Mouse (Mus musculus) 3T3-L1 (cell line): ENCODE data around the gene Gaa.
"Not testable (repeated sequence)": the region's sequence is repeated elsewhere in the genome, so short reads cannot be mapped to it uniquely, and the experiment has no call there.

Experiments used
- DNase-seq: peaks from one replicate; pipeline ENCODE4 v3.0.0-alpha.2; 2015; ENCODE audit warnings: low read depth, low spot score

Gaa gene

DNA sequence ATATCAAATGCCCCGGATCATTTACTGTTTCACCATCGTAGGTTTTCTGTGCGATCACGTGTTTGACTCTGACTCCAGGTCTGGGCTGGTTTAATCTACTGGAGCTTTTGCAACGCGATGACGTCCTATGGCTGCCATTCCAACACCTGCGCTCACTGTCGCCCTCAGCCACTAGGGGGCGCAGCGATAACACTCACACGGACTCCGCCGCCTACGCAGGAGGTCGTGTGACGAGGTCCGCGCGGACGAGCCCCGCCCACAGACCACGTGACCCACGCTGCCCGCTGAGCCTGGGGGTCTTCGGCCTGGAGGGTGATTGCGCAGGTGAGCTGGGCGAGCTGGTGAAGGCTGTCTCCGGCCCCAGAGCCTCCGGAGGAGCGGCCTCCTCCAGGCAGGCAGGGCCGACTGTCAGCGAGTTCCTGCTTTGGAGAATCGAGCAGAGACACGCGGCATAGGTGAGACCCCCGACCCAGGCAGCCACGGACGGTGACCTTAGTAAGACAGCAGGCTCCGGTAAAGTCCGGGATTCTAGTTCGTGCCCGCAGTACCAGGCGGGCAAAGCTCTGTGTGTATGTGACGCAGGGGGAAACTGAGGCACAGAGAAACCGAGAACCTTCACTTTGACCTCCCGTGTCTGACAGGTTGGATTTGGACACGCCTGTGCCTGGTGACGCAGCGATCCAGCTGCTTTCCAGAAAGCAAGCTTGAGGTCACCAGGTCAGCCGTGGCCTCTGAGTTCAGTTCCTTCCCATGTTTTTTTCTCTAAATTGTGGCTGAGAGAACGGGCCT lies at the start of gene Gaa:
Gaa (plus strand) TSS at position 120 of the 789 bp plus-strand sequence.
- peak; percentile 96 for DNase-seq

DNA sequence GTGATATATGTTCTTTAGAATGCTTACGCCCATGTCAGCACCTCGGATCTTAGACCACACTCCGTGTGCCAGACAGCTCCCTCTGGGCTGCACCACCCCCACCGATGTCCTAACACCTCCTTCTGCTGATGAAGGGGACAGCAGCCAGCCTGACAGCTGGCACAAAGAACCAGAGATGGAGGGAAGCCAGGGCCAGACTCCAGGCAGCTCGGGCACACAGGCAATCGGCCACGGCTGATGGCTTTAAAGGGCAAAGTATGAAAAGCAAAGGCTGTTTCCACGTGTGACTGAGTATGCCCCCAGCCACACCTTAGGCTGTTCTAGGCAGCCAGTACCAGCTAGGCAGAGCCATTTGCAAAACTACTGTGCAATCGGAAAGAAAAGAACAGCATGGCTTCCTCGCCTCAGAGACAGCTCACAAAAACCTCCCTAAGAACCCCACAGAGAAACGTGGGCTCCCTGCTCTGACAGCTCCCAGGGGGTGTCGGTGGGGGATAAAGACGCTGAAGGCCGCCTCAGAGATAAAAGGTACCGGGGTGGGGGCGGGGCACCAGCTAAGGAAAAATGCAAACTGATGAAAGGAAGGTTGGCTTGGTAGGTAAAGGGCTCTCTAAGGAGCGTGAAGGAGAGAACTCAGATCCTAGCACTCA lies 47.7 kb upstream of the Gaa start:
- no peak for DNase-seq

DNA sequence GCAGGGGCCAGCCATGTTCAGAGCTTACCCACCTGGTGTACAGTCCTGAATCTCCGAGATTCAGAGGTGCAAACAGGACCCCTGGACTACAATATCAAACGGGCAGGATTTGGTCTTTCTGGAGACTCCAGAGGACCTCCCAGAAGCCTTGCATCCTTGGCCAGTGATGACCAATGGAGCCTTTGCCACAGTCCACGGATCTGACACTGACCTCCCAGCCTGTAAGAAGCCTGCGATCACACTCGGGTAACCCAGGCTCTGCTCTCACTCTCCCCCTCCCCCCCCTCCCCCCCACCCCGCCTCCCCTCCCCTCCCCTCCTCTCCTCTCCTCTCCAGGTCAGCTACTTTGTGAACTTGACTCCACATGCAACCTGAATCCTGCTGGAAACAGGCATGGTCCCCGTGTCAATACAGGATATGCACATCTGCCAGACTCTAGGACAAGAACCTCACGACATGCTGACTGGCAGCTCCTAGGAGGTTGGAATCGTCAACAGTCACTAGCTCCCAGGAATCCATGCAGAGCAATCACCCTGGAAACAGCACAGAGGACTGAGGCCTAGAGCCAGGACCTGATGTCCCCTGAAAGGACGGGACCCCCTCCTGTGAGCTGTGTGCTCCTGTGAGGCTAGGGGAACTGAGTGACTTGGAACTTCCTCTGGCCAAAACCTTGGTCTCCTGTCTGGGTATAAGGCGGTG lies 45.7 kb upstream of the Gaa start:
- no peak for DNase-seq

DNA sequence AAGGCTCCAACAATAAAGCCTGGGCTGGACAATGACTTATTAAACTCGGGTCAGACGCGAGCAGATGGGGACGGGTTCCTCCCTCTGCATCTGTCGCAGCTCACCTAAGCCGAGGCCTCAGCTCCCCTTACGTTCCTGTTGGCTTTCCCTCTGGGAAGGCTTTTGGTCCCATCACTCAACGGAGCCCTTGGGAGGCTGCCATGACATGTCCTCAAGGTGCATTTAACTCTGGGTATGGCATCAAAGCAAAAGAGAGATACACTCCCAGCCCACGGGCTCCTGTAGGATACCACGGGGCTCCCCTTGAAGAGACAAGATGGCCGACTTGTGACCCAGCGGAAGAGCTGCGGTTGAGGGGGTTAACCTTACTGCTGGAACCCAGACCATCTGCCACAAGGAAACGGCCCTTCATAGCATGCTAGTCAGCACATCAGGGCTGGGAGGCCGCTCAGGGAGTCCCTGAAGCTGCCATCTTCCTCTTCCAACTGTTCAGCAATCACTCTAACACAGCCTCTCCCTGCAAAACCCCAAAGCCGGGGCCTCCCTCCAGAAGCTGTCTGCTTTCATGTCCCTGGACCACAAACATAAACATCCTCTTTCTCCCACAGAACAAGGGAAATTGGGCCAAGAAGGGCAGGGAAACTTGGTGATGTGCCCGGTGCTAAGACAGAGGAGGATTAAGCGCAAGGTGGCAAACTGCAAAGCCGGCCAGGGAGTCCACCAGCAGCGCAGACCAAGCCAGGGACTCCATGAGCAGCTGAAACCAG lies 44.4 kb upstream of the Gaa start:
- peak; percentile 72 for DNase-seq

DNA sequence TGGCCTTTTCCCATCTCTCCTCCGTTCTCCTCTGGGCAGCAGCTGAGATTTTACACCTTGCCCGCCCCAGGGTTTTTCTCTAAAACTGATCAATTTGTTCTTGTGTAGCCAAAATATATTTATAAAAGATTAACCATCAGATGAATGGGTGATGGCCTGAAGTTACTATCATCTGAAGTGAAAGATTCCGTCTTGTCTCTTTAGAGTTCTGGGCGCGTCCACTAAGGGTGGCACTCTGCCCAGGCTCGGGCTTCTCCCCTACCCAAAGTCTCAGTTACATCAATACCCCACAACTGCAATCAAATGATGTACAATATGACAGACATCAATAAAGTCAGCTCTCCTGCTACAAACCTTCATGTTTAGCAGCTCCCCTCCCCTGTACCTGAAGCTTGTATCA lies 42.8 kb upstream of the Gaa start:
- DNase-seq, result no peak

DNA sequence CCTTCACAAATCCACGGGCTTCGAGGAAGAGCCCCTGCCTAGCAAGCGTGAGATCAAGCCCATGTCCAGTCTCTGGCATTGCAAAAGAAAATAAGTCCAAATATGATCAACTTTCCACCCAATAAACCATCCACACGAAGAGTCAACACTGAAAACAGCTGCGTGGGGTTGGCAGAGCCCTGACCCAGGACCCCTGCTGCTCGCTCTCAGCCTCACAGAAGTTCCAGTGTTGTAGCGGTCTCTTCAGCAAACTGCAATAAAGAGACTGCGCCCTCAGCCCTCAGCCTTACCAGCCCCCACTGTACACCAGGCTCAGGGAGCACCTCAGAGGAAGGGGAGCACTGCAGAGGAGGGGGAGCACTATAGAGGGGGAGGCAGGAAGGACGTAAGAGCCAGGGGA lies 42.1 kb upstream of the Gaa start:
- no peak for DNase-seq

DNA sequence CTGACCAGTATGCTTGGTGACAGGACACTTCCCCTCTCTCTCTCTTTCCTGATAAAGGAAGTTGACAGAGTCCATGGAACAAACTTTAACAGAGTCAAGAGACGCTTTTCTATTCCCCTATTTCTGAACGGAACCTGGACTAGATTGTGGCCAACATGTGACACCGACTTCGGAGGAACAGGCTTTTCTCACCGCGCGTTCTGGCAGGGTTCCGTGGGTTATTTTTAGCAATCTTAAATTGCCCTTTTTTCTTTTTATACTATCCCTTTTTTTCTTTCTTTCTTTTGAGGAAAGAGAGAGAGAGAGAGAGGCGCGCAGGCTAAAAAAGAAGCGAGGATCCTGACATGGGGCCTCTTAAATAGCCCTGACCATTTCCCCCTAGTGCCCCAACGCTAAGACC lies 40.1 kb upstream of the Gaa start:
- no peak for DNase-seq

DNA sequence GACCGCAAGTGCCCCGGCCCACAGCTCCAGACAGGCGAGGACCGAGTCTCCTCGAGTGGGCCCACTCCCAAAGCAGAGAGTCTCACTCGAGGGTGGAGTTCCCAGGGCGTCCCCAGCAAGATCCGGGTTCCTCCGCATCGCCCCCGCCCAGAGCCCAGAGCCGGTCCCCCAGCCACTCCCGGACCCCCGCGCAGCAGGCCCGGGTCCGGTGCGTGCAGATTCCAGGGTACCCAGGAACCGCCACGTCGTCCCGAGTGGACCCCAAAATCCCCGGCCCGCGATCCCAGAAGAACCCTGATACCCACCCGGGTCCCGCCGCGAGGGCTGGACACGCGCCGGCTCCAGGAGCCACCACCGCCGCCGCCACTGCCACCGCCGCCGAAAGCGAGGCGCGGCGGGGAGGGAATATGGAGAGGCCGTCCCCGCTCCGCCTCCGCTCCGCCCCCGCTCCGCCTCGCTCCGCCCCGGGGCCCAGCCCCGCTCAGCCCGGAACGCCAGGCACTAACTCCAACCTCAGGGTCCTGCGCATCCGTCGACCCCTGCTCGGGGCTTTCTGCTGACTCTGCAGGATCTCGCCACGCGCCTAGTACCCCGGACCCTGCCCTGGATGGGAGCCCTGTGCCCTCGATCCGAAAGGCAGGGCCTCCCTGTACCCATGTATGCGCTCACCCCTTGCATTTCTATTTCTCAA lies 39.5 kb upstream of the Gaa start, which contains the start of the genes Tbc1d16 and Ccdc40:
Tbc1d16 (minus strand) TSS at position 409 of the 691 bp plus-strand sequence.
Ccdc40 (plus strand) TSS at position 482 of the 691 bp plus-strand sequence.
- DNase-seq, result peak; percentile 59

DNA sequence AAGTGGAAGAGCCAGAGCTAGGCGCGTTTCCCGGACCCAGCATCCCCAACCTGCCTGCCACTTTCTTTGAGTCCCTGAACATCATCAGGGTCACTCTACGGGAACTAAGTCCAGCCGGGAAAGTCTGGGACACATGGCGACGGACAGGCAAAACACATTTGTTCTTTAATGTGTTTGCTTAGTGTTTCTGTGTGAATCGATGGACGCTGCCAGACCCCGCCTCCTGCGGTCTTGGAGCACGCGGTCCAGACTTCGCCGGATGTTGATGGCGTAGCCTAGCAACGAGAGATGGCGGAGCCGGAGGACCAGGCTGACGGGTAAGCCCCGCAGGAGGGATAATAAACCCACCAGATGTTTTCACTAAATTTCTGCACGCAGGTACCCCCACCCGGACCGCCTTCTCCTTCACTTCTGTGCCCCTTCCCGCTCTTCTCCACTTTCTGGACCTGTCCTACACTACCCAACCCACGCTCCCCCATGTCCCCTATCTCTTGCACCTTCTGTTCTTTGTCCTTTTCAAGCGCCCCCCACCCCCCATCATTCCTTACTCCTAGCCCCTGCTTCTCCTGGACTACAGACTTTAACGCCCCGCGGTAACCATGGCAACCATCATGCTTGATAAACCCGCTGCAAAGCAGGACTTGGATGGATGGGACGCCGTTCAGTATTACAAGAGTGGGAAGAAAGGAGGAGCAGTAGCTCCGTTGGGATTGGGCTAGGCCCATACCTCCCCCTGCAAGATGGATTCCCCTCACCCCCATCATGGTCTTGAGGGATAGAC lies 38.7 kb upstream of the Gaa start:
- DNase-seq, result peak; percentile 67

DNA sequence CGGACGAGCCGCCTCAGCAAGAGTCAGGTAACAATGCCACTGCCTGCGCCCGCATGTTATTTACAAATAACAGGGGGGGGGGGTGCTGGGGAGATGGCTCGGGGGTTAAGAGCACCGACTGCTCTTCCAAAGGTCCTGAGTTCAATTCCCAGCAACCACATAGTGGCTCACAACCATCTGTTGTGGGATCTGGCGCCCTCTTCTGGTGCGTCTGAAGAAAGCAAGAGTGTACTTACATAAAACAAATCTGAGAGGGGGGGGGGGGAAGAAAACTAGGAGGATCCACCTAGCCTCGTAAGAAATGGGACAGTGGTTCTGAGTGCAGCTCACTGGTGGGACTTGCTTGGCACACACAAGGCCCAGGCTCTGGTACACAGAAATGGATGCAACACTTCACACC lies 32.9 kb upstream of the Gaa start:
- DNase-seq, result no peak

DNA sequence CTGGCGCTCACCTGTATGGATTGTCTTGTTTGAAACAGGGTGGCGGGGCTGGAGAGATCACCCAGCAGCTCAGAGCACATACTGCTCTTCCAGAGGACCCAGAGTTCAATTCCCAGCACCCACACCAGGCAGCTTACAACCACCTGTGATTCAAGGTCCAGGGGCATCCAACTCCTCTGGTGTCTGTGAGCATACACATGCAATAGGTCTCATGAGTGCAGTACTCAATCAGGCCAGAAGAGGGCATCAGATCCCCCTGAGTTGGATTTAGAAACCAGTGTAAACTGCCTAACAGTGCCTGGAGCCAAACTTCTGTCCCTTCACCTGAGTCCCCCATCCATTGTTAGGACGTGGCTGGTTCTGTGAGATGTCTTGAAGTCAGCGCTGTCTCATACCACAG lies 32.1 kb upstream of the Gaa start:
- DNase-seq, result peak; percentile 66

DNA sequence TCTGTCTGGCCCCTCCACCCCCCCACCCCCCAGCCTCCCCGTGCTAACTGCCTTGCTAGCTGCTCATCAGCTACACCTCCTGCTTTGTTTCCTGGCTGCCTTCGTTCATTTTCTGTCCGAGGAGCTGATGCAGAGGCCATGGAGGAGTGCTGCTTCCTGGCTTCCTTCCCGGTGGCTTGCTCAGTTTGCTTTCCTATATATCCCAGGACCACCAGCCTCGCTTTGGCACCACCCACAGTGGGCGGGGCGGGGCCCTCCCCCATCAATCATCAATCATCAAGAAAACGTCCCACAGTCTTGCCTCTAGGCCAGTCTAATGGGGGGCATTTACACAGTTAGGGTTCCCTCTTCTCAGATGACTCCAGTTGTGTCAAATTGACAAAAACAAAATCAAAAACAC lies 31.3 kb upstream of the Gaa start:
- no peak for DNase-seq

DNA sequence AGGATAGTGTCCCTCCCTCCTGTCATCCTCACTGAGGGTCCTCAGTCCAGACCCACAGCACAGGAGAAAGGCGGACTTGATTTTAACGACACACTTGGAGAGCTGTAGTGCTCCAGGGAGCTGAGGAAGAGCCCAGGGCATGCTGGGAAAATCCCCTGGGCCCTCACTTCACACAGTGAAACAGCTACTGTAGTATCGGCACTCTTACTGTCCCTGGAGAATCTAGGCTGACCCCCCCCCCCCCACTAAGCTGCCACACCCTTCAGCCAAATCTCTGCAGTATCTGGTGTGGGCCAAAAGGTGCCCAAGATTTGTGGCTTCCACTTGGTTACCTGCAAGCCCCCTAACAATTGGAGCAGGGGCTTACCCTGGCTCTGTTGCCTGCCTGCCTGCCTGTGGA lies 30.7 kb upstream of the Gaa start:
- no peak for DNase-seq

DNA sequence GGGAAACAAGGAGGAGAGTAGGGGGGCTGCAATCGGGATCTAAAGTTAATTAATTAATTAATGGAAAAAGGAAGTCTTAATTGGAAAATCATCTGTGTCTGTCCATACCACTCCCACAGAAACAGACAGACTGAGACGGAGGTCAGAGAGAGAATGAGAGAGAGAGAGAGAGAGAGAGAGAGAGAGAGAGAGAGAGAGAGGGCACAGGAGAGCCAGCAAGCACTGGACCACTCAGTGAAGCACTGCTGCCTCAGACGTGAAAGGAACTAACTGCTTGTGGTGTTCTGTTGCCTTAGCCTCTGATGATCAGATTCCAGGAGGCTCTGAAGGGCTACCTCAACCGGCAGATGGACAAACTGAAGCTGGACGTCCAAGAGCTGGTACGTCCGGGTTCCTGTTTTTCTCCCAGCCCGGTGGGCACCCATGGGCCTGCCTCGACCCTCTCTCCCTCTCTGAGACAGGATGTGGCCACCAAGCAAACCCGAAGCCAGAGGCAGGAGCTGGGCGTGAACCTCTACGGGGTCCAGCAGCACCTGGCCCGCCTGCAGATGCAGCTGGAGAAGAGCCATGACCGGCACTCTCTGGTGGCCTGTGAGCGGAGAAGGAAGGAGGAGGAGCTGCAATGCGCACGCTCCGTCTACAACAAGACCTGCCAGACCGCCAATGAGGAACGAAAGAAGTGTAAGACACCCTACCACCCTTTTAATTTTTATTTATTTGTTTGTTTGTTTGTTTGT lies 30.0 kb upstream of the Gaa start:
- DNase-seq, result no peak

DNA sequence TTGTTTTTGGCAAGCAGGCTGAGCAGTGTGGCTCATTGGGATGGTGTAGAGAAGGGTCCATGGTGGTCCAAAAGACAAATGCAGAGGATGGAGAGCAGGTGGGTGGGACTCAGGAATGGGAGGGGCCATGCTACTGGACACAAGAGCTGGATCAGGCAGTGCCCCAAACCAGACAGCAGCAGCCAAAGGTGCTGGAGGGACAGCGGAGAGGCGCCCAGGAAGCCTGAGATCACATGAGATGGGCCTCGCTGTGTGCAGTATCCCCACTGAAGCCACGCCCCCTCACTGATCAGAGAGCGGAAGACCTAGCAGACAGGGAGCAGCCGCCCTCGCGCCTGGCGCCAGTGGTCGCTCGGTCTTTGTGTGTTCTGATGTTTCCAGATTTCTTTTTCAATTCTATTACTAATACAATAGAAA lies 29.4 kb upstream of the Gaa start:
- DNase-seq, result no peak

DNA sequence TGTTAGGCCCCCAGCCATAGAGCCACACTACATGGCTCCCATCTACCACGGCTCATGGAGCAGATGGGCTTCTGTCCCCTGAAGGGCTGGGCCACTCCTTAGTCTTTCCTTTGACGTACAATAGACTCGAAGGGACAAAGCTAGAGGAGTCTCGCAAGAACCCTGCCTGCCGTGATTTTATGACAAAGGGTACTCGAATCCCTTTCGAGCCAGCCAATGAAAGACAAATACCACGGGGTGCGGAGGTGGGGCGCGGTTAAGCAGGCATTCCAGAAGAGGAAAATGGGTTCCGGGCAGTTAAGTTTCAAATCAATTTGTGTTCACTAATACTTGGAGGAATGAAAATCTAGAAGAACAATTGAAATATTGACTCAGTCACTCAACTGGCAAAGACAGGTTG lies 28.2 kb upstream of the Gaa start:
- no peak for DNase-seq

DNA sequence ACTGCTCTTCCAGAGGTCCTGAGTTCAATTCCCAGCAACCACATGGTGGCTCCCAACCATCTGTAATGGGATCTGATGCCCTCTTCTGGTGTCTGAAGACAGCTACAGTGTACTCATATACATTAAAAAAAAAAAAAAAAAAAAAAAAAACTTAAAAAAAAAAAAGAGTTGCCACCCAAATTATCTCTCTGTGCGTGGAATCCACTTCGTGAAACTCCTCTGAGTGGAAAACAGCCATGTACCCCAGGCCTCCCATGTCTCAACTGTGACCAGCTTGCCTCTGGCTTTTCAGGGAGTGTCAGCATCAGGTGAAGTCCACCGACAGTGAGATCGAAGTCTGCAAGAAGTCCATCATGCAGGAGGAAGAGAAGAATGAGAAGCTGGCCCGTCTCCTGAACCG lies 22.1 kb upstream of the Gaa start:
- not testable (repeated sequence) for DNase-seq

DNA sequence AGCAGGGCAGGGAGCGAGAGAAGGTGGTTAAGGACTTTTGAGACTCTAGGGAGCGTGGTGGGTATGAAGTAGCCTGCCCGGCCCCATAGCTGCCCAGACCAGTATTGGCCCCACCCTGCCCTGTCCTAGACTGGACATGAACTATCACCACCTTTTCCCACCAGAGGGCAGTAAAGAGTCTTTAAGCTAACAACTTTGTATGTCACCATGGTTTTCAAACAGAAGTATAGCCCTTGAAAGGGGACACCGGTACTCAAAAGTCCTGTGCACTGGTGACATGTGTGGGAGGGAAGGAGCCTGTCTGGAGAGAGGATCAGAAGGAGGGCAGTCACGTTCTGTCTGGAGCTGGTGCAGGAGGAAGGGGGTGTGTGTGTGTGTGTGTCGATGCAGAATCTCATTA lies 18.7 kb upstream of the Gaa start:
- DNase-seq, result peak; percentile 91

DNA sequence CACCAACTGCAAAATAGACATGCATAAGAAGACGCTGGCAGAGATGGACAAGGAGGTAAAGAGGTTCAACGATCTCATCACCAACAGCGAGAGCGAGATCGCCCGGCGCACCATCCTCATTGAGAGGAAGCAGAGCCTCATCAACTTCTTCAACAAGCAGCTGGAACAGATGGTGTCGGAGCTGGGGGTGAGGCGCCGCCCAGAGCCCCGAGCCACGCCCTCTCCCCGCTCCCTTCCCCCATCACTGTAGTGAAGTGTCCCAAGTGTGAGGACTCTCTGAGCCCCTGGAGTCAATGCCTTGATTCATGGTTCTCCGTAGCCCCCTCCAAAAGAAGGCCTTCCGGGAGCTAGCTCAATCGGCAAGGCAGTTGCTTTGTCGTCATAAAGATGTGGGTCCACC lies 16.7 kb upstream of the Gaa start:
- no peak for DNase-seq
